Mouse (Mus musculus): ENCODE measurements around the gene Morn1. TPM values are rescaled to one million over a fixed set of nuclear protein-coding genes. Genes with fewer than 3 reads are reported as not detected.

Gene Morn1
- polyA plus RNA-seq, 1 experiment from 2014 or later, result 2.2 TPM

GRCm38 (mm10) chr4:155085206-155086107, 920 bp upstream of the Morn1 start:
- ATAC-seq (peak; percentile 67; the same call in 1 of the 2 replicates), DNase-seq (no peak)
- Histone ChIP-seq H3K4me1 (ENCODE audit: insufficient read depth) (peaks cover 35% of the 10 kb centered on the region), H3K27ac (ENCODE audit: low read depth) (peak overlapping the region; percentile 91), H3K36me3 (replicated peaks; ENCODE audit: insufficient read depth, low read length) (peaks cover 20% of the 10 kb centered on the region), H3K27me3 (ENCODE audit: insufficient read depth, low read length) (no peaks in the 10 kb centered on the region), H3K9me3 (ENCODE audit: low read length) (no peaks in the 10 kb centered on the region), H3K9ac (replicated peaks) (peak overlapping the region; percentile 76), H3K4me3 (ENCODE audit: low read depth, low read length) (peak overlapping the region; percentile 70), H3K4me2 (ENCODE audit: low read depth, low read length) (peak overlapping the region; percentile 90)
- TF ChIP-seq CTCF (IDR thresholded peaks at IDR 0.05; ENCODE audit: low read depth), result no peak
- WGBS (ENCODE audit: insufficient replicate concordance), result 9% methylated on average over 27 of the region's 35 CpGs

- H3K4me2 ChIP-seq (ENCODE audit: low read depth, low read length), result no peak overlapping the region
- no peak for DNase-seq
- H3K9ac ChIP-seq (replicated peaks), result no peak overlapping the region
- peaks cover 22% of the 10 kb centered on the region for H3K4me1 ChIP-seq (ENCODE audit: insufficient read depth)
- H3K36me3 ChIP-seq (replicated peaks; ENCODE audit: insufficient read depth, low read length), result peaks cover 3% of the 10 kb centered on the region; the same call in 1 of the 2 replicates
- H3K9me3 ChIP-seq (ENCODE audit: low read length), result no peaks in the 10 kb centered on the region
- 86% methylated on average over 5 of the region's 5 CpGs for WGBS (ENCODE audit: insufficient replicate concordance)
- H3K27ac ChIP-seq (ENCODE audit: low read depth), result no peak overlapping the region
- no peaks in the 10 kb centered on the region for H3K27me3 ChIP-seq (ENCODE audit: insufficient read depth, low read length)
- no peak for ATAC-seq
- TF ChIP-seq EP300 (IDR thresholded peaks at IDR 0.05; ENCODE audit: low read depth) (no peak), CTCF (IDR thresholded peaks at IDR 0.05; ENCODE audit: low read depth) (no peak)
- no peak overlapping the region for H3K4me3 ChIP-seq (ENCODE audit: low read depth, low read length)
Measured at GRCm38 (mm10) chr4:155089241-155089640, 2.9 kb downstream of the Morn1 start.

- no peak overlapping the region for H3K27ac ChIP-seq (ENCODE audit: low read depth)
- H3K36me3 ChIP-seq (replicated peaks; ENCODE audit: insufficient read depth, low read length), result peaks cover 3% of the 10 kb centered on the region; the same call in 1 of the 2 replicates
- no peak overlapping the region for H3K9ac ChIP-seq (replicated peaks)
- H3K9me3 ChIP-seq (ENCODE audit: low read length), result no peaks in the 10 kb centered on the region
- DNase-seq, result no peak
- H3K4me2 ChIP-seq (ENCODE audit: low read depth, low read length), result no peak overlapping the region
- ATAC-seq, result no peak
- no peak overlapping the region for H3K4me3 ChIP-seq (ENCODE audit: low read depth, low read length)
- no peaks in the 10 kb centered on the region for H3K27me3 ChIP-seq (ENCODE audit: insufficient read depth, low read length)
- no peak for TF ChIP-seq EP300 (IDR thresholded peaks at IDR 0.05; ENCODE audit: low read depth)
- TF ChIP-seq CTCF (IDR thresholded peaks at IDR 0.05; ENCODE audit: low read depth), result no peak
- 86% methylated on average over 4 of the region's 4 CpGs for WGBS (ENCODE audit: insufficient replicate concordance)
- H3K4me1 ChIP-seq (ENCODE audit: insufficient read depth), result peaks cover 13% of the 10 kb centered on the region
Measured at GRCm38 (mm10) chr4:155090147-155090546, 3.8 kb downstream of the Morn1 start.

GRCm38 (mm10) chr4:155090688-155091449, 4.5 kb downstream of the Morn1 start:
- H3K9me3 ChIP-seq (ENCODE audit: low read length), result no peaks in the 10 kb centered on the region
- H3K4me1 ChIP-seq (ENCODE audit: insufficient read depth), result peaks cover 9% of the 10 kb centered on the region
- ATAC-seq, result no peak
- H3K4me2 ChIP-seq (ENCODE audit: low read depth, low read length), result no peak overlapping the region
- H3K4me3 ChIP-seq (ENCODE audit: low read depth, low read length), result no peak overlapping the region
- H3K9ac ChIP-seq (replicated peaks), result no peak overlapping the region
- 78% methylated on average over 13 of the region's 13 CpGs for WGBS (ENCODE audit: insufficient replicate concordance)
- H3K27me3 ChIP-seq (ENCODE audit: insufficient read depth, low read length), result no peaks in the 10 kb centered on the region
- no peak for TF ChIP-seq EP300 (IDR thresholded peaks at IDR 0.05; ENCODE audit: low read depth)
- no peak for TF ChIP-seq CTCF (IDR thresholded peaks at IDR 0.05; ENCODE audit: low read depth)
- no peak overlapping the region for H3K27ac ChIP-seq (ENCODE audit: low read depth)
- no peak for DNase-seq
- H3K36me3 ChIP-seq (replicated peaks; ENCODE audit: insufficient read depth, low read length), result peaks cover 3% of the 10 kb centered on the region; the same call in 1 of the 2 replicates

DNA sequence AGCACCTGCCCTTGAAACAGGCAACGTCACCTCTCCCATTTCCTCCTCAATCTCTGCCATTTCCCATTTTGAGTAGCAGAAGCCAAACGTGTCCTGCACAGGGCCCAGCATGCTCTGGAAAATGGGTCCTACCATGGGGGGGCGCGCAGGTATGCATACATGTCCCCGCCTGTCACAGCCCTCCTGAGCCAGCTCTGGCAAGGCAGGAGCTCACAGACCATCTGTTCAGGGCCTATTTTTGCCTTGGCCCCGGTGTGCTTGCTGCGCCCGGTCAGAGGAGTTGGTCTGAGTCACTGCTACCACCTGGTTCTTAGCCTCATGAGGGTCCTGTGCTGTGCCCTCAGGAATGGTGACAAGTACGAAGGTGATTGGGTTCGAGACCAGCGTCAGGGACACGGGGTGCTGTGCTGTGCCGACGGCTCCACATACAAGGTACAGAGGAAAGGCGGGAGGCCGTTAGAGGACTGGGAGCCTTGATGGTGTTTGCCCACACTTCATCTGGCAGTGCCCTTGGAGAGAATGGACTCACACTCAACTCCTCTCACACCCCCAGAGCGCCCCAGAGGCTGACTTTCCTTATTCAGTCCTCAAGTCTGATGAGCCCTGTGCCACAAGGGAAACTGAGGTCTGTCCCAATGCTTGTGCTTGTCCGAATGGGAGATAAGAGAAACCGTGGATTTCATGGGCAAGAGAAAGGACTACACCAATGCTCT, 6.5 kb downstream of the Morn1 start:
- no peaks in the 10 kb centered on the region for H3K4me1 ChIP-seq (ENCODE audit: insufficient read depth)
- no peak overlapping the region for H3K27ac ChIP-seq (ENCODE audit: low read depth)
- H3K36me3 ChIP-seq (replicated peaks; ENCODE audit: insufficient read depth, low read length), result peaks cover 3% of the 10 kb centered on the region; the same call in 1 of the 2 replicates
- WGBS (ENCODE audit: insufficient replicate concordance), result 89% methylated on average over 19 of the region's 19 CpGs
- no peak for DNase-seq
- H3K4me2 ChIP-seq (ENCODE audit: low read depth, low read length), result no peak overlapping the region
- no peak overlapping the region for H3K9ac ChIP-seq (replicated peaks)
- H3K9me3 ChIP-seq (ENCODE audit: low read length), result no peaks in the 10 kb centered on the region
- TF ChIP-seq EP300 (IDR thresholded peaks at IDR 0.05; ENCODE audit: low read depth), result no peak
- no peak for TF ChIP-seq CTCF (IDR thresholded peaks at IDR 0.05; ENCODE audit: low read depth)
- no peak for ATAC-seq
- no peaks in the 10 kb centered on the region for H3K27me3 ChIP-seq (ENCODE audit: insufficient read depth, low read length)
- no peak overlapping the region for H3K4me3 ChIP-seq (ENCODE audit: low read depth, low read length)
